Mouse (Mus musculus) urinary bladder, postnatal 10 days (tissue): ENCODE measurements around the gene Taar2.

Experiments
- DNase-seq: peaks from one replicate; pipeline ENCODE4 v3.0.0; 2022; ENCODE audit warnings: low spot score

Gene Taar2

GRCm38 (mm10) chr10:23938312-23938711 lies at the start of gene Taar2:
Taar2 (plus strand) TSS chr10:23938572.
- no peak for DNase-seq

GRCm38 (mm10) chr10:23892987-23893386 lies 45.4 kb upstream of the Taar2 start:
- no peak for DNase-seq

GRCm38 (mm10) chr10:23894601-23895349 lies 43.6 kb upstream of the Taar2 start, which contains the start of gene Vnn1:
Vnn1 (plus strand) TSS chr10:23894688.
- DNase-seq = no peak

- DNase-seq = no peak
These were observed 43.0 kb upstream of the Taar2 start for GRCm38 (mm10) chr10:23895376-23895775.

- no peak for DNase-seq
These were observed 37.3 kb upstream of the Taar2 start for GRCm38 (mm10) chr10:23901119-23901518.

GRCm38 (mm10) chr10:23905661-23906060 lies 32.7 kb upstream of the Taar2 start:
- no peak for DNase-seq

GRCm38 (mm10) chr10:23920056-23920455 lies 18.3 kb upstream of the Taar2 start, which contains the start of gene Taar1:
Taar1 (plus strand) TSS chr10:23920356.
- DNase-seq = no peak

- no peak for DNase-seq
These were observed 15.9 kb upstream of the Taar2 start for GRCm38 (mm10) chr10:23922468-23922867.

- no peak for DNase-seq
These were observed 14.4 kb upstream of the Taar2 start for GRCm38 (mm10) chr10:23923941-23924340.

GRCm38 (mm10) chr10:23937613-23938012 lies 759 bp upstream of the Taar2 start:
- no peak for DNase-seq

GRCm38 (mm10) chr10:23942465-23942864 lies 4.1 kb downstream of the Taar2 start:
- DNase-seq = no peak

GRCm38 (mm10) chr10:23948026-23948425 lies 9.7 kb downstream of the Taar2 start:
- no peak for DNase-seq

GRCm38 (mm10) chr10:23949508-23950005 lies 11.2 kb downstream of the Taar2 start, which contains the start of gene Taar3:
Taar3 (plus strand) TSS chr10:23949558.
- DNase-seq = no peak

- no peak for DNase-seq
These were observed 13.3 kb downstream of the Taar2 start for GRCm38 (mm10) chr10:23951714-23952113.

- DNase-seq = no peak
These were observed 20.7 kb downstream of the Taar2 start for GRCm38 (mm10) chr10:23959071-23959470.

GRCm38 (mm10) chr10:23960444-23960915 lies 22.1 kb downstream of the Taar2 start, which contains the start of gene Taar4:
Taar4 (plus strand) TSS chr10:23960494.
- DNase-seq = no peak

- no peak for DNase-seq
These were observed 25.1 kb downstream of the Taar2 start for GRCm38 (mm10) chr10:23963444-23963843.

GRCm38 (mm10) chr10:23964921-23965610 lies 26.7 kb downstream of the Taar2 start:
- no peak for DNase-seq

GRCm38 (mm10) chr10:23970656-23971165 lies 32.3 kb downstream of the Taar2 start, which contains the start of gene Taar5:
Taar5 (plus strand) TSS chr10:23970706.
- DNase-seq = no peak

- no peak for DNase-seq
These were observed 32.9 kb downstream of the Taar2 start for GRCm38 (mm10) chr10:23971256-23971655.

GRCm38 (mm10) chr10:23977958-23978357 lies 39.6 kb downstream of the Taar2 start:
- no peak for DNase-seq

- peak; percentile 28 for DNase-seq
These were observed 40.7 kb downstream of the Taar2 start for GRCm38 (mm10) chr10:23978901-23979705.
